Mouse (Mus musculus) testis, adult 2 months (tissue): ENCODE measurements around the gene Rbl1.

ENCODE experiments used
- CTCF ChIP-seq: fragments of 200-500 bp; IDR thresholded peaks from 2 replicates; pipeline ENCODE4 v1.5.1; 2012; ENCODE audit warnings: low read depth, mild to moderate bottlenecking, inconsistent platforms, low read length, moderate library complexity; ENCODE audit not compliant: control insufficient read depth, insufficient read depth, insufficient replicate concordance
- POLR2A ChIP-seq: fragments of 200-500 bp; IDR thresholded peaks from 2 replicates; pipeline ENCODE4 v1.6.1; 2012; ENCODE audit warnings: low read depth, mild to moderate bottlenecking, inconsistent platforms, low read length, moderate library complexity; ENCODE audit not compliant: control insufficient read depth

GRCm38 (mm10) chr2:157121766-157122165 lies 82.6 kb downstream of the Rbl1 start:
- TF ChIP-seq CTCF, result no peak
- no peak for TF ChIP-seq POLR2A
